Mouse (Mus musculus) liver, adult (tissue): Measurements from ENCODE around the gene Zbtb5.

ENCODE experiments used
- GATA4 ChIP-seq: IDR thresholded peaks from 2 replicates; pipeline ENCODE4 v1.6.1; 2014; ENCODE audit warnings: mild to moderate bottlenecking, low read length; ENCODE audit not compliant: insufficient replicate concordance

Zbtb5 gene

DNA sequence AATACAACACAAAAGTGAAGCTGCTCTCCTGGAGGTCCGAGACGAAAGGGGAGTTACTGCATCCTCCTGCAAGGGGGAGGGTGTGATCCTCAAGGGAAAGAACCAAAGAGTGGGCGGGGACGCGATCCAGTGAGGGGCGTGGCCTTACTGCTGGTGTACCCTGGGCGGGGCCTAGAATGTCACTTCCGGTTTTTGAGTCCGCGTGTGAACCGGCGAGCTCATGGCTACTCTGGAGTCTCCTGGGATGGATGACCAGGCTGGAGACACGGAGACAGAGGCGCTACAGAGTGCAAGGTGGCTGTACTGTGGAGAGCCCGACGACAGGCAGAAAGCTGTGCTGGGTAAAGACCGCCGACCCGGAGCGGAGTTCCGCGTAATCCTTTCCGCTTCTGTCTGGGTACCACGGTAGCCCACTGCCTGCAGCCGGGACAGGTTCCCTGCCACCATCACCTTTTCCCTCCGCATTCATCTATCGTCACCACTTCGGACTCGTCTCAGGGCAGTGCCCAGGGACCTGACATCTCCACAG lies 6.3 kb upstream of the Zbtb5 start, which contains the start of gene Polr1e:
Polr1e (plus strand) TSS at position 132 of the 529 bp plus-strand sequence.
- no peak for TF ChIP-seq GATA4

- no peak for TF ChIP-seq GATA4
Observed at GRCm38 (mm10) chr4:45015615-45016014, 3.4 kb upstream of the Zbtb5 start.

DNA sequence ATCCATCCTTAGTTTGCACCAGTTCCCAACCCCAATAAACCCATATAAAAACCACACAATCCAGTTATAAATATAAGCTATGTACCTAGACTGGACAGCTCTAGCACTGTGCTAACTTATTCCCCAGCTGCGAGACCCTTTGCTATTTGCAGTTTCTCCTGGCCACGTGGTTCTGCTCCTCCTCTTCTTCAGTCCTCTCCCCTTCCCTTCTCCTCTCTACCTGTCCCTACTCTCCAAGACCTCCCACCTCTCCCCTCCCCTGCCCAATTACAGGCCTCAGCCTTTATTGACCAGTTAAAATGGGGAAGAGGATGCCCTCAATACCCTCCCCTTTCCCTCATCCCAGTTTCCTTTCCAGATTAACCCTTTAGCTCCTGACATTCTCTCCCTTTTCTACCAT lies 1.3 kb upstream of the Zbtb5 start:
- TF ChIP-seq GATA4, result no peak

DNA sequence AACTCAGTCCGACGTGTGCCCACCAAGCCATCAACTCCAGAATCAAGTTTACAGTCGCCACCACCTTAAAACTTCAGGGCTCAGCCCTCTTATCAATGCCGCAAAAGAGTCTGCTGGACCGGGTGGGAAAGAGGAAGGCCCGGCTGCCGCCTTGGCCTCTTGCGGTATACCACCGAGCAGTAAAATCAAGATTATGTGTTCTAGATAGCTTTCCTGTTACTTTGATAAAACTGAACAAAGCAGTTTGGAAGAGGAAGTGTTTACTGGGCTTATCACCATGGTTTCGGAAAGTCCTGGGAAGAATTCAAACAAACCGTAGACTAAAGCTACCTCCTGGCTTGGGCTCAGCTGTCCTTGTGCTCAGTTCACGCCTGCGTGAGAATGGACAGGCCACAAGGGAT lies 819 bp upstream of the Zbtb5 start:
- TF ChIP-seq GATA4, result no peak

GRCm38 (mm10) chr4:45011581-45012104 lies 569 bp downstream of the Zbtb5 start:
- TF ChIP-seq GATA4, result no peak

DNA sequence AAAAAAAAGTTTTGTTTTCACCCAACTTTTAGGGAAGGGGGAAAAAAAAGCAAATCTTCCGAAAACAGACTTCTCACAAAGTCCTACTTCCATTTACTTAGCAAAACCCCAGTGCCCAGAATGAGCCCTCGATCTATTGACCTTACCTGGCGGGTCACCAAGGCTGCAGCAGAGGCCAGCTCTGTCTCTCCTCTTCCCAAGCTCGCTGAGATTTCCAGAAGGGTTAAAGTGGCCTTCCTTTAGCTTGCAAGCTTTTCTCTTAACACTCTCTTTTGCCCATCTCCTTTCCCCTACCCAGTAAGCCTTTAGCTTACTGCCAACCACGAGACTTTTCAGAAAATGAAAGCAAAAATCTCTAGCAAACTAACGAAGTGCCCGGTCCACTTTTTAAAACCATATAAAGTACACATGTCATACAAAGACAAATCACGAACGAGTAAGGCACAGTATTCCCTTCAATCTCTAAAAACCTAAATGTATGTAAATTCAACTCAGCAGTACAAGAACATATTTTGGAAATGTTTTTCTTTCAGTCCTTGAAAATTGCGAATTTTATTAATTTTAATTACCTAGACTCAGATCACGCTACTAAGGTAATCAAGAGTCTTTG lies 1.3 kb downstream of the Zbtb5 start:
- TF ChIP-seq GATA4, result no peak

DNA sequence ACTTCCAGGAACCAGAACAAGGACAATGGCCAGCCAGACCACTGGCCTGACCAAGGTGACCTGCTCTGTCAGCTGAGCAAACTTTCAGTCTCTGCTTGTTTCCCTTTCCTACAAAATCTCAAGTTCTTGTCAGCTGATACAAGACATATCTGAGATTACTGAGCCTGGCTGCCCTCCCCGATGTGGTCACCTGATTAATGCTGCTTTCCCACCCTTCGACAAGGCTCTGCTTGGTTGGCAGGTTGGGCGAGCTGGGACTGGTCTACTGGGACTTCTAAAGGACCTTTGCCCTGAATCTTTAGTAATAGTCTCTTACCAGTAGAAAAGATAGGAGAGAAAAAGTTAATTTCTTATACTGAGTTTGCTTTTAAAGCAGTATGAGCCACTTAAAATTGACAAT lies 6.8 kb downstream of the Zbtb5 start:
- no peak for TF ChIP-seq GATA4

DNA sequence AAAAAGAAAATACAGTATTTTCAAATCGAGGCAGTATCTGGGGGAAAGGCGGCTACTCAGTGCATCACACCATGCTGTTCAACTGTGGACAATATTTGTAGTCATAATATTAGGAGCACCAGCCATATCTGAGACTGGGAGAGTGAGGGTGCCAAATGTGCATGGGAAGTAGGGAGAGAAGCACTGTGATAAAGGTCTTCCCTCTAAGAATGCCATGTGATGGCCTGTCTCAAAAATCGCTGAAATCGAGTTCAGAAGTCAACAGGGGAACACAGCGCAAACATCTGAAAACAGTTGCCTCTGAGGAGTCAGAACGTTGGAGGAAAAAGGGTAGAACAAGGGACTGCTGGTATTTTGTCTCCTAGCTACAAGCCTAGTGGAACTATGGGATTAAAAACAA lies 12.2 kb downstream of the Zbtb5 start:
- TF ChIP-seq GATA4, result no peak

- TF ChIP-seq GATA4, result no peak
Observed at GRCm38 (mm10) chr4:44998071-44998470, 14.1 kb downstream of the Zbtb5 start.

GRCm38 (mm10) chr4:44994776-44995175 lies 17.4 kb downstream of the Zbtb5 start:
- TF ChIP-seq GATA4, result no peak

- TF ChIP-seq GATA4, result no peak
Observed at GRCm38 (mm10) chr4:44993847-44994246, 18.4 kb downstream of the Zbtb5 start.

DNA sequence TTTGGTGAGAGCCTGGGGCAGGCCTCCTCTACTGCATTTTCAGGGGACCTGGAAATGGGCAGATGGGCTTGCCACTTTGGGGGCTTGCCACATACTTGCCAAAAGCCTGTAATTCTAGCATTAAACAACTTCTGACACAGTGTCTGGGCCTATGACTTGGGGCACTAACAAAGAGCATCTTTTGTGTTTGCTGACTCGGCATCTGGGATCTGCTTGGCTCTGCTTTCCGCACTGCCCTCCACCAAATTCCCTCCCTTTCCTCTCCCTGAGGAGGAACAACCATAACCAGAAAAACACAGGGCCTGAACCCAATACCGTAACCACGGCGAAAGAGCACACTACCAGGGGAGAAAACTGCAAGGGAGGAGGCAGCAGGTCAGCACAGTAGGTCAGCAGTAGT lies 21.7 kb downstream of the Zbtb5 start:
- TF ChIP-seq GATA4, result no peak

- TF ChIP-seq GATA4, result no peak
Observed at GRCm38 (mm10) chr4:44983131-44983740, 29.0 kb downstream of the Zbtb5 start.

- no peak for TF ChIP-seq GATA4
Observed at GRCm38 (mm10) chr4:44982440-44983130, 29.6 kb downstream of the Zbtb5 start.

DNA sequence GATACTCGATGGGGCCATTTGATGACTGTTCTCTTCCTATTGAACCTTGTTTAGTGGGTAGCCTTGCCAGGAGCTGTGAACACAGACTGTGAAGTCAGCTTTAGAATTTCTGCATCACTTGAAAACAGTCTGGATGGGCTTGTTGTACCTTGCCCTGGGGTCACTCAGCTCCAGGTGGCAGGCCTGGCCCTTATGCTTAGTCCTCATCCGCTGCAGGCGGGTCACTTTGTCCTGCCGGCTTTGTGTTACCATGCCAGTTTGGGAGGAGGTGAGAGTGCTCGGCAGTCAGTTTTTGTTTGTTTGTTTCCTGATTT lies 30.3 kb downstream of the Zbtb5 start:
- no peak for TF ChIP-seq GATA4
